Mouse (Mus musculus) erythroid progenitor cell, adult 5-6 weeks (primary cell): ENCODE results near the gene Nfatc3. TPM values are rescaled to one million over a fixed set of nuclear protein-coding genes. Genes with fewer than 3 reads are reported as not detected.

Experiments
- ATAC-seq: replicated peaks from 2 replicates; pipeline ENCODE4 v1.8.0; 2016; ENCODE audit warnings: moderate number of reproducible peaks, mild to moderate bottlenecking, moderate TSS enrichment, inconsistent platforms; ENCODE audit not compliant: poor library complexity, low FRiP score, severe bottlenecking
- total RNA-seq, 2 experiments: library from RNA; stranded (forward) in 1 of 2; stranded (reverse) in 1 of 2; fragments of 150-400 nt in 1 of 2; fragments of 186-747, 209-891 nt in 1 of 2; gene quantifications; 2 replicates each; pipeline versions ENCODE4 v1.2.3 to v1.2.4; 2015 to 2017; ENCODE audit warnings: low replicate concordance in 2 of 2

Nfatc3 gene
- total RNA-seq, 2 experiments from 2014 or later = 32.7 to 71.3 TPM

DNA sequence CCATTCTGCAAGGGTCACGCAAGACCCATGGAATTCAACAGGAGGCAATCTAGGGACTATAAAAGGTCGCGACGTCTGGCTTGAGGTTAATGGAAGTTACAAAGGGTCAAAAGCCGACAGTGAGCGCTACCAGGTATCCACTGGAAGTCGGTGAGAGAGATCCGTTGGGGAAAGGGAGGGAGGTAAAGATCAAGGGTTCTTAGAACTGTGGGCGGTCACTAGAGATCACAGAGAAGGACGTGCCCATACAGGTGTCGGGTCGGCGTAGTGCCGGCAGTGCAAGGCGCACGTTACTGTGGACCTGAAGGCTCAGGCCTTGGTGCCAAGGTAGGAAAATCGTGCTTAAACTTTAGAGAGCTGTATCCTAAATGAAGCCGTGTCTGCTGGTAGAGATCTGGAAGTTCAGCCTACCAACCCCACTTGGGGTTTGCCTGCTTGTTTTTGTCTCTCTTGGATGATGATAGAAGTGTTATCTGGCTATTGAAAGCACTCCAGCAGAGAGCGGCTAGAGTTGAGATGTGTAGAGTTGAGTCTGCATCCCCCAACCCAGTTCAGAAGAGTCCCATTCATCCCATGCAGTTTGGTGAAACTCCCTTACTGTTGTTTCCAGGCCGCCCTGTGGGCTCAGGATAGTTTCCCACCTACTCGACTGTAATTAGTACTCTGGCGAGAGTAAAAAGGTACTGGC lies 78.7 kb downstream of the Nfatc3 start:
- ATAC-seq = no peak

DNA sequence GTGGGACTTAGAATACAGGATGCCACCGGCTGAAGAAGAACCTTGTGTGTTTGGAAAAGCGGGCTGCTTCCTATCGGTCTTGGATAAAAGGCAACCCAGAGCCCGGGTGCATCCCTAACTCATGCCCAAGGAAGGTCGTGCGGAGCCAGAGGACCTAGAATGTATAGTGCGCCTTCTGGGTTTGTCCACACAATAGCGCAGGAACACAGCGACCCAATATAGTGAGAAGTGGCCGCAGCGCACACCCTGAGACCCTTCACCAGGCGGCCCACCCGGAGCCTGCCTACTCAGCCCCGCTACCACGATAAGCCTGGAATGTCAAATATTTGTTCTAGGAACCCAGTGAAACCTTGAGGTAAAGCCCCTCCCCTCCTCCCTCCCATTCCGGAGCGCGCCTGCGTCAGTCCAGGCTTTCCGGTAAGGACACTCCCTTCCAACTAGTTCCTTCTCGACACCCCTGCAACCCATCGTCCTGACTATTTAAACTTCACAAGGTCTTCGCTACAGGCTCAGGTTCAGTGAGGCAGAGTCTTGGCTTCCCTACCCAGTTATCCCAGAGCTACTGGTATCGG lies 79.4 kb downstream of the Nfatc3 start:
- no peak for ATAC-seq

GRCm38 (mm10) chr8:106138616-106139015 lies 80.0 kb downstream of the Nfatc3 start:
- no peak for ATAC-seq

GRCm38 (mm10) chr8:106140191-106140590 lies 81.6 kb downstream of the Nfatc3 start:
- no peak for ATAC-seq

- peak; percentile 78 for ATAC-seq
Measured at GRCm38 (mm10) chr8:106140769-106141168, 82.1 kb downstream of the Nfatc3 start.

- no peak for ATAC-seq
Measured at GRCm38 (mm10) chr8:106145331-106145730, 86.7 kb downstream of the Nfatc3 start.

DNA sequence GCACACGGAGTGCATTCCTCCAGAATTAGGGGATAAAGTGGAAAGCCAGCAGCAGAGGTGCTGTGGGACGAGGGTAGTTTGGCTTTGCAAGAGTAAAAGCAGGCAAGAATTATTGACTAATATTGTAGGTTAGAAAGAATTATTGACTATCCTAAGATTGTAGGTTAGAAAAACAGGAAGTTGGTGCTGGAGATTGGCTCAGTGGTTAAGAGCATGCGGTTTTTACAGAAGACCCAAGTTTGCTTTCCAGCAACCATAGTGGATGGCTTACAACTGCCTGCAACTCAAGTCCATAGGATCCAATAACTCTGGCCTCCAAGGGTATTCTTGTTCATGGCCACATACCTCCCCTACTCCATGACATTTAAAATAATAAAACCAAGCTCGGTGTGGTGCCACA lies 87.4 kb downstream of the Nfatc3 start:
- ATAC-seq = no peak

DNA sequence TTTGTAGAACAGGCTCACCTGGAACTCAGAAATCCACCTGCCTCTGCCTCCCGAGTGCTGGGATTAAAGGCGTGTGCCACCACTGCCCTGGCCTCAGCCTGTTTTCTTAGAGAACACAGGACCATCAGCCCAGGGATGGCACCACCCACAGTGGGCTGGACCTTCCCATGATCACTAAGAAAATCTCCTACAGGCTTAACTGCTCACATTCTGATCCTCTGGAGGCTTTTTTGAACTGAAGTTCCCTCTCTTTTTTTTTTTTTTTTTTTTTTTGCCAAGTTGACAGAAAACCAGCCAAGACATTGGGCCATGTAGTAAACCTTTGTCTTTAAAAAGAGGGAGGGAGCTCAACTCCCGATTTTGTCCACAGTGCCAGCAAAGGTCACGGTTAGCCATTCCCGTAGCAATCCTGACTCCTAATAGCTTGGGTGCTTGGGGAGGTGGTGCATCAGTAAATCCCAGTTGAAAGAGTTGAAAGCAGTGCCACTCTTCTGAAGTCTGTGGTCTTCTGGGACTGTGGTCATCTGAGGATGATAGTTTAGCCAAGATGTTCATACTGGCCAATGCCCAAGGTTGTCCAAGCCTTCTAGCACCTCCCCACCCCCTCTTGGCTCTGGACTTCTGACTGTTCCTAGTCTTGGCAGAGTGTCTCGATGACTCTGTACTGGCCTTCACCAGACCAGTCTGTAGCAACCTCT lies 89.4 kb downstream of the Nfatc3 start:
- no peak for ATAC-seq

- ATAC-seq = no peak
Measured at GRCm38 (mm10) chr8:106149025-106149424, 90.4 kb downstream of the Nfatc3 start.

- ATAC-seq = peak; percentile 99
Measured at GRCm38 (mm10) chr8:106149801-106150652, 91.4 kb downstream of the Nfatc3 start, which contains the start of gene Pla2g15. Gene Pla2g15, plus strand, starts transcription at chr8:106150399.

DNA sequence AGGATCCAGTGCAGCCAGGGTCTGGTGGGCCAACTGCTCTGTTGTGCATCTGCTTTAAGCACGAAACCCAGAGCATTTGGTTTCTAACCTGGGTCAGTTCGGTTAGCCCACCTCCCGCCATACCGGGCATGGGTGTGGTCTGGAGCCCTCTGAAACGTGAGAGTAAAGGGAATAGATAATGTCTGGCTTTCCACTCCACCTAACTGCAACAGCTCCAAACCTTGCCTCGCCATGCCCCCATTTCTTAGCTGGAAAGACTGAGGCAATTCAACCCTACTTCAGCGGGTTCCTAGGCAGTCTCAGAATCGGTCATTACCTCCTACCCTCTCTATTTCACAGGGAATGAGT lies 92.0 kb downstream of the Nfatc3 start:
- ATAC-seq = no peak; the same call in 1 of the 2 replicates

GRCm38 (mm10) chr8:106151041-106151440 lies 92.4 kb downstream of the Nfatc3 start:
- ATAC-seq = no peak

DNA sequence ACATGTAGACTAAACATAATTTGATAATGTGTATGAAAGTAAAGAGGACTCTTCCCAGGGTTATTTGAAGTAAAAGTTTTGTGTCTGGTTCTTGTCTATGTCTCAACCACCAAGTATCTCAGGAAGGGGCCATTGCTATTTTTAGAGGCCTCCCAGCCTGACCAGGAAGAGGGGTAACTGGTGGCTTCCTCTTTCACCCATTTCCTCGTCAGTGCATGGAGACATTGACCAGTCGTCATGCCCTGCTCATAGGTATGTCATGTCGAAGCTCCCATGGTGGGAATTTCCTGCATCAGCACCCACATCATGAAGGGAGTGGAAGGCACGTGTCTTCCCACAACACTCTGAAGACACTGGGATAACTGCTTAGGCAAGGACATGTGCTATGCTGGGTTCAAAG lies 94.2 kb downstream of the Nfatc3 start:
- ATAC-seq = no peak

DNA sequence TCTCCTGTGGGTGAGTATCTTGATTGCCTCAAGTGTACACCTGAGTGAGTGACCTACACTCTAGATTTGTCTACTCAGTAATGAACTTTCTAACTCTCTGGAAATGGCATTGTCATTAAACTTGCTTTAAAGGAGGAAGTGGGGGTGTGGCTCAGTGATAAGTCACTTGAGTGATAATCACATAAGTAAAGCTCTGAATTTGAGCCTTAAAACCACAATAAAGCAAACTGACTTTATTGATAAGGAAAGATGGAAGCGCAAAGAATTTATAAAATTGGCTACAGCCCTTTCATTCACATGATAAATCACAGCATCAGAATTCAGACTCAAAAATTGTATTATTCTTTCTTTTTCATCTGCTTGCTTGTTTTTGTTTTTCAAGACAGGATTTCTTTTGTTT lies 98.8 kb downstream of the Nfatc3 start:
- ATAC-seq = no peak

DNA sequence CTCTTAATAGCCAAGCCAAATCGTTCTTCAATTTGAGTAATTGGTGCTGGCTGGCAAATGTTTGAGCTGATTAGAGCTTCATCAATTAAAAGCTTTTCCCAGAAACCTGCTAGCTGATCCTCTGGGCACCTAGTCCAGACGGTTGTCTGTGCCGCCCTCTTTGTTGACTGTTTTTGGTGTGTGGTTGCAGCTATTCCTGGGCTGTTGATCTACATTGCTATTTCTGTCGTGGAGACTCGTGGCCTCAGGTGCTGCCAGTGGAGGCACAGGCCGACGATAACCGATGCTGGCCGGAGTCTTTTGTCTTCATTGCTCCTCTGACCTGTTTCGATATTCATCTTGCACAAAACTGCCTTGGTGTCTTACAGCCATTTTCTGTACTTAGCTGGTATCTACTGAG lies 99.7 kb downstream of the Nfatc3 start:
- no peak for ATAC-seq

GRCm38 (mm10) chr8:106159876-106160275 lies 101.2 kb downstream of the Nfatc3 start:
- no peak for ATAC-seq

DNA sequence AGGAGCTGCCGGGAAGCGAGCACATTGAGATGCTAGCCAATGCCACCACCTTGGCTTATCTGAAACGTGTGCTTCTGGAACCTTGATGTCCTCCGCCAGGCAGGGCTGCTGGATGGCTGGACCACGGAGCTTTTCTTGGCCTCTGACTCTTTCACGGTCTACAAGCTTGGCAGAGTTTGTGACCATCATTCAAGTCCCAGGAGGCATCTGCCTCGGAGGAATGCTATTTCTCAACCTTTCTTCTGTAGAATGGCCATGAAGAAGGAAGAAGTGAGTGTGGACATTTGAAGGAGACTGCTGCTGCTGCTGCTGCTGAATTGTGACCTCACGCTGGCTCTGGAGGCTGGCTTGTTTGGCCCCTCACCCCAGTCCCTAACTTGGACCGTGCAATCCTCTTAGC lies 104.6 kb downstream of the Nfatc3 start:
- ATAC-seq = no peak

DNA sequence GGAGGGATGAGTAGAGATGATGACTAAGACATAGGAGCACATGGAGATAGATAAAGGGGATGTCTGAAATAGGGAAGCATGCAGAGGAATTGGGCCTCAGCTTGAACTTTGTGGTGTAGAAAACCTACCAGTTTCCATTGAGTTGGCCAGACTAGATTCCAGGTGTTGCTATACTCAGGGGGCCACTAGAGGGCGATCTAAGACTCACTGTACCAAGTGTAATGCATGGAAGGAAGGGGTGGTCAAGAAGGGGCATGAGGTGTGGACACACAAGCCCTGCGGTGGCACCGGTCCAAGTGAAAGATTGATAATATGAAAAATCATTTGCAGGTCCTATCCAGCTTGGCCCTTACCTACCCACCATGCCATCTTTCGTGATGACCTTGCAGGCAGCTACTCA lies 106.8 kb downstream of the Nfatc3 start:
- ATAC-seq = peak; percentile 58; the same call in 1 of the 2 replicates

- ATAC-seq = peak; percentile 69
Measured at GRCm38 (mm10) chr8:106168356-106169016, 109.8 kb downstream of the Nfatc3 start, which contains the start of gene Slc7a6. Gene Slc7a6, plus strand, starts transcription at chr8:106168857.
